Mouse (Mus musculus): Measurements from ENCODE around the gene Rbm5. TPM values are rescaled to one million over a fixed set of nuclear protein-coding genes. Genes with fewer than 3 reads are reported as not detected.

Rbm5 gene
- total RNA-seq, 2 experiments from 2014 or later: 34.3 to 40.5 TPM

DNA sequence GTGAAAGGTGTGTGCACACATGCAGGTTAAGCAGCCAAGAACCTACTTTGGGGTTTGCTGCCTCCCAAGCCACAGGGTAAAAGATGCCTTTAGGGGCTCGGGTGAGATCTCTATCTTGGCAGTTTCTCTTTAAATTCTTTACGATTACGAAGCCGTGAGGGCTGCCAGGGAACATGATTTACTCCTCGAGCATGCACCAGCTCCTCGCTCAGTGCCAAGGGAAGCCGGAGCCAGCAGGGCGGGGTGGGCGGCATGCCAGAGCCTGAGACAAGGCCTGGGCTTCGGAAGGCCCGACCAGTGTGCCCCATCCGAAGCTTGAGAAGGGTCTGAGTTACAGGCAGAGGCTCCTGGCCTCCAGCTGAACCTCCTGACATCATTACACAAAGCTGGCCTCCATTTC lies 69.2 kb downstream of the Rbm5 start:
- peak; percentile 80 for DNase-seq (ENCODE audit: low spot score)

- DNase-seq (ENCODE audit: low spot score): peak; percentile 41
Observed at GRCm38 (mm10) chr9:107700114-107700571, 70.7 kb downstream of the Rbm5 start.

DNA sequence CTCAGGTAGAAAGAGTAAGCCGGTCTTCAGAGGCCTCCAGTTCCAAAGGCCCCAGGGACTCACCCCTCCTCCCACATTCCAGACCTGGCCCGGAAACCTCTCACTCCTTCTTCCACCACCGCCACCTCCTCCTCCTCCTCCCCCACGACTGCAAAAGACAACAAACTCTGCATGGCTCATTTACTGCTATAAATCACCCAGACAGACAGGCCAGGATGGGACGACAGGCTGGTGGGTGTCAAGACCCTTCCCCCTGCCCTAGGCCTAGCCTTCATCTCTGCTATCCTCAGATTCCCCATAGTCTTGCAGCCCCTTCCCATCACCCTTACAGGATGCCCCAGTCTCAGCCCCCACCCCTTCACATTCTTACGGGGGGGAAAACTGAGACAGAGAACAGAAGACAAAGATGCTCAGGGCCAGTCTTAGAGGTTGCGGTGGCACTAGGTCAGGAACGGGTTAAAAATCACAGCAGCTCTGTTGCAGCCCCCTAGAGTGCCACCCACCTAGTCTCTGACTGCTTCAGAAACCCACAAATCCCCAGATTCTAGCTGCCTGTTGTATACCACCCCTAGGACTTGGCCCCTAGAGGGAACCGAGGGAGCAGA lies 71.3 kb downstream of the Rbm5 start:
- no peak for DNase-seq (ENCODE audit: low spot score)

GRCm38 (mm10) chr9:107698611-107699190 lies 72.1 kb downstream of the Rbm5 start:
- no peak for DNase-seq (ENCODE audit: low spot score)

DNA sequence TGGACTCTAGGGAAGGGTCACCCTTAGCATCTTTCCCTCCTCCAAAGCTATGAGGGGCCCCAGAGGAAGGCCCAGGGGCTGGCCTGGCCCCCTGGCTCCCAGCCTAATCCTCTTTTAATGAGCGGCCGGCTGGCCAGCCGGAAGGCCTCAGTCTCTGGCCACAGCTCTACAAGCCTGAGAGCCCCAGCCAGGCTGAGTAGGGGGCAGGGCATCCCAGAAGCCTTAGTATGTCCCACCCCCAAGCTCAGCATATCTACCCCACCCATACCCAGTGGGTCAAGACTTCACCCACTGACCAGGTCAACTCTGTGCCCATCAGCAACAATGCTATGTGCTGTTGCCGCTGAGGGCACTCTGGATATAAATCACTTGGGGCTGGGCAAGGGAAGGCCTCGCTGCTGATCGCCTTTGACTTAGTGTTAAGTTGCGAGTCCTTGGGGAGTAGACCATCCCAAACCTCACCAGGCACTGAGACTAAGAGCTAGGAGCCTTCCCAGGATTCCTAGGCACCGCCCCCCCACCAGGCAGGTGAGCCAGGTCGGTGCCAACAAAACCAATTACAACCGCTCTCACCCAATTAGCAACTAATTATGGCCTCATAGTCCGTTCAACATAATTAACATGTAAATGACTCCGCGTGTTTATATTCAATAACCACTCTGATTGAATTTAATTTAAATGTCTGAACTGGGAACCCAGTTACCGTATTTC lies 72.8 kb downstream of the Rbm5 start:
- DNase-seq (ENCODE audit: low spot score): no peak

GRCm38 (mm10) chr9:107696845-107697610 lies 73.8 kb downstream of the Rbm5 start:
- no peak for DNase-seq (ENCODE audit: low spot score)

- DNase-seq (ENCODE audit: low spot score): no peak
Observed at GRCm38 (mm10) chr9:107696106-107696479, 74.7 kb downstream of the Rbm5 start.

DNA sequence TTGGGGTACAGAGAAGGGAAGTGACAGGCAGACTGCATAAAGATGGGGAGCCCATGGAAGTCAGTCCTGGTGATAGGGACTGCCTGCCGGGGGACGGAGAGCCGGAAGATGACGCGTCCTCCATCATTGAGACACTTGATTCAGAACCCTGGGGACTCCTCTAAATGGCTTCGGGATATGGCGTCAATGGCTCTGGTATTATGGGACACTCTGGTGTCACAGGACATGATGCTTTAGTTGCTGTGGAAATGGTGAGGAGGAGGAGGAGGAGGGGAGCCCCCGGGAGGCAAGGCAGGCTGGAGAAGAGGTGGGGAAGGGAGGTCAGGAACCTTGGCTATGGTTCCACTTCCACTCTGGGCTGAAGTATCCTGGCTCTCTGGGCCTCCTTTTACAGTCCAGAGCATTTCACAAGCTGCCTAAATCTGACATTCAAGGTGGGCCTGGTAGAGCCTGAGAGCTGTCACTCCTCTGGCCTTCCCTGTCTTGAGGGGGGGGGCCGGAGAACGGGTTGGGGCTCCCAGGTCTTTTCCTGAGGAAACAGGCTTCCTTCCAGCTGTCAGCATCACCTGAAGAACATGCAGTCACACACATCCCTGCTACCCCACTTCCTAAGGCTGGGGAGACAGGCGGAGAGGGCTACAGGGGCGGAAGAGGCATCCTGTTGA lies 75.2 kb downstream of the Rbm5 start:
- DNase-seq (ENCODE audit: low spot score): no peak

DNA sequence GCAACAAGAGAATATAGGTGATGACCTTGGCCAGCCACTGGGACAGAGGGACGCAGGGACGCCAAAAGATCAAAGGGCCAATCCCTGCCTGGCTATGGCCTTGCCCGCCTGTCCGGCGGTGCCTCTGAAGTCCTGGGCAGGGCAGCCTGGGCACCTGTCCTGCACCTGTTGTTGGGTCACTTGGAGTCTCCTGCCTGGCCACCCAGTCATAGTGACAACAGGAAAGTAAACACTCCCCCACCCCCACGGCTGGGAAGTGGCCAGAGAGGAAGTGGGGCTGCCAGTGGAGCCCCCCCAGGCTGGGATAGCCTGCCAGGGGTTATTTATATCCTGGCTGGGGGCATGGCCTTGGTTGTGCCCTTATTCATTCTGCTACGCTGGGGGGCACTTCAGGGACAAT lies 76.2 kb downstream of the Rbm5 start:
- peak; percentile 29 for DNase-seq (ENCODE audit: low spot score)

DNA sequence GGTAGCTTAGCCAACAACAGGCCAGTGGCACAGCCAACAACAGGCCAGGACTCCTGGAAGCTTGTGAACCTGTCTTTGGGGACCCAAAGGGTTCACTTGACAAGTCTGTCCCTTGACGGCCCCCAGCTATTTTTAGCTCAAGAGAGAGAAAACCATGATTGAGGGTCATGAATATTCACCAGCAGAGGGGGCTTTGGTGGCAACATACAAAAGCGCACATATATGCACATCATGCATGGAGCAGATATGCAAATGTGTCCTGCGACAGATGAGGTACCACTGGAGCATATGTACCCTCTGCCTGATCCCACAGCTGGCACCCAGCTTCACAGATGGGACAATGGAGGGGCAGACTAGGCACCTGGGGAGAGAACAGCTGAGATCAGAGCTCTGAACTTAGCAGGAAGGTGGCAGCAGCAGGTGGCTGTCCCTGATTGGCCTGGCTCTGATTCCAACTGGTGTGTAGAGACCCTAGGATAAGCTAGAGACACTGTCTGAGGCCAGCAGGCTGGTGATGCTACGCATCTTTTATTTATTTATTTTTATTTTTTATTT lies 77.3 kb downstream of the Rbm5 start:
- no peak for DNase-seq (ENCODE audit: low spot score)

DNA sequence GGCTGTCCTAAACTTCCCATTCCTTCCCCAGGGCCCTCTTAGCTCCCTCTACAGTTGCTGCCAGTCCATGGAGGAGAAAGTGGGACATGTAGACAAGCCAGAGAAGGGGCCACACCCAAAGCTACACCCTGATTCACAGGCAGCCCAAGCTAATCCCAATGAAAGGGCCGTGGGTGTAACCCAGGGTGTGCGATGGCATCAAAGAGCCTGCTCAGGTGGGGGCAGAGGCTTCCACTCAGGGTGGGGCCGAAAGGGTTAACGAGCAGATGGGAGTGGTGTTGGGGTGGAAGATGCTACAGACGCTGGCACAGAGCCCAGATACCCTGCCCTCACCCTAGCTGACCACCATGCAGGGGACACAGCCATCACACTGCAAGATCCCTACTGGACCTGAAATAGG lies 78.0 kb downstream of the Rbm5 start:
- no peak for DNase-seq (ENCODE audit: low spot score)

DNA sequence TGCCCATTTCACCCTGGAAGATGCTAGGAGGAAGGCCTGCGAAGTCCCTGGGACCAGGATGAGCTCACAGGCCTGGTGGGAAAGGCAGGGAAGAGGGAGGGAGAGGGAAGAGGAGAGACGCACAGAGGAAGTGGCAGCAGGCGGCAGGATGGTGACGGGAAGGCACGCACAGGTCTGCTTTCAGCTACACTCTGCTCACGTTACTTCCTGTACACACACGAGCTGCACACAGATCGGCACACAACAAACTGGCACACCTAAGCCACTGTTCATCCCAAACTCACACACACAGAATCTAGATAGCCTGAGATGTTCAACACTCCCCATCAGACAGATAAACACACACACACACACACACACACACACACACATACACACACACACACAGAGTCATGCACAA lies 80.4 kb downstream of the Rbm5 start:
- no peak for DNase-seq (ENCODE audit: low spot score)

Other genes starting within 250 kb of the Rbm5 start
- 10 to 100 TPM; 16.3 to 17.1 TPM for gene Tmem115, start 237.1 kb downstream of the Rbm5 start, total RNA-seq (2021)
- 1 to 10 TPM; 3.0 to 4.1 TPM for gene Cyb561d2, start 228.8 kb downstream of the Rbm5 start, total RNA-seq (2021)
- 10 to 100 TPM; 10.7 to 13.7 TPM for gene Nprl2, start 228.8 kb downstream of the Rbm5 start, total RNA-seq (2021)
- gene Zmynd10, start 223.7 kb downstream of the Rbm5 start, total RNA-seq (2021): under 1 TPM; 0.40 to 0.68 TPM
- 10 to 100 TPM; 11.9 to 13.6 TPM for gene Rassf1, start 219.4 kb downstream of the Rbm5 start, total RNA-seq (2021)
- 10 to 100 TPM; 38.7 to 40.9 TPM for gene Tusc2, start 207.7 kb downstream of the Rbm5 start, total RNA-seq (2021)
- 10 to 100 TPM; 14.0 to 25.3 TPM for gene Hyal2, start 203.1 kb downstream of the Rbm5 start, total RNA-seq (2021)
- 1 to 10 TPM; 1.4 to 1.5 TPM for gene Hyal1, start 194.1 kb downstream of the Rbm5 start, total RNA-seq (2021)
- gene Naa80, start 192.1 kb downstream of the Rbm5 start, total RNA-seq (2021): 10 to 100 TPM; 14.0 to 15.3 TPM
- gene Hyal3, start 190.2 kb downstream of the Rbm5 start, total RNA-seq (2021): under 1 TPM; 0.19 to 0.23 TPM
- 10 to 100 TPM; 44.6 to 49.7 TPM for gene Ifrd2, start 183.4 kb downstream of the Rbm5 start, total RNA-seq (2021)
- 10 to 100 TPM; 11.0 to 11.4 TPM for gene Sema3b, start 161.8 kb downstream of the Rbm5 start, total RNA-seq (2021)
- 10 to 100 TPM; 59.3 to 75.5 TPM for gene Gnai2, start 135.6 kb downstream of the Rbm5 start, total RNA-seq (2021)
- 10 to 100 TPM; 57.7 to 62.0 TPM for gene Slc38a3, start 101.5 kb downstream of the Rbm5 start, total RNA-seq (2021)
- gene Gnat1, start 91.3 kb downstream of the Rbm5 start, total RNA-seq (2021): not detected
- 1 to 10 TPM; 6.2 to 6.8 TPM for gene Sema3f, start 60.5 kb downstream of the Rbm5 start, total RNA-seq (2021)
- gene Rbm6, start 102.2 kb upstream of the Rbm5 start, total RNA-seq (2021): 10 to 100 TPM; 16.6 to 18.3 TPM
- gene Mon1a, start 117.2 kb upstream of the Rbm5 start, total RNA-seq (2021): 10 to 100 TPM; 10.8 to 11.1 TPM
- gene Mst1r, start 135.9 kb upstream of the Rbm5 start, total RNA-seq (2021): under 1 TPM; 0.39 to 0.52 TPM
- not detected for gene Actl11, start 157.5 kb upstream of the Rbm5 start, total RNA-seq (2021)
- gene Camkv, start 164.7 kb upstream of the Rbm5 start, total RNA-seq (2021): under 1 TPM; 0.26 to 0.34 TPM
- under 1 TPM; 0.27 to 0.62 TPM for gene Traip, start 179.1 kb upstream of the Rbm5 start, total RNA-seq (2021)
- 1 to 10 TPM; 2.6 to 2.8 TPM for gene Uba7, start 204.5 kb upstream of the Rbm5 start, total RNA-seq (2021)
- not detected for gene Gm20661, start 212.1 kb upstream of the Rbm5 start, total RNA-seq (2021)
- 1 to 10 TPM; 1.5 to 3.0 TPM for gene Inka1, start 214.9 kb upstream of the Rbm5 start, total RNA-seq (2021)
- gene Cdhr4, start 221.5 kb upstream of the Rbm5 start, total RNA-seq (2021): not detected
- not detected for gene Gm20662, start 225.4 kb upstream of the Rbm5 start, total RNA-seq (2021)
- gene Ip6k1, start 231.5 kb upstream of the Rbm5 start, total RNA-seq (2021): 10 to 100 TPM; 17.6 to 22.8 TPM